Mouse (Mus musculus): Measurements from ENCODE around the gene Pld4.
"Not testable (repeated sequence)": the region's sequence is repeated elsewhere in the genome, so short reads cannot be mapped to it uniquely, and the experiment has no call there.

Pld4 gene

GRCm38 (mm10) chr12:112801864-112802846 is 41.7 kb downstream of the Pld4 start, which contains the start of gene Ahnak2:
Gene Ahnak2 (minus strand): TSS chr12:112802657.
- DNase-seq: no peak

DNA sequence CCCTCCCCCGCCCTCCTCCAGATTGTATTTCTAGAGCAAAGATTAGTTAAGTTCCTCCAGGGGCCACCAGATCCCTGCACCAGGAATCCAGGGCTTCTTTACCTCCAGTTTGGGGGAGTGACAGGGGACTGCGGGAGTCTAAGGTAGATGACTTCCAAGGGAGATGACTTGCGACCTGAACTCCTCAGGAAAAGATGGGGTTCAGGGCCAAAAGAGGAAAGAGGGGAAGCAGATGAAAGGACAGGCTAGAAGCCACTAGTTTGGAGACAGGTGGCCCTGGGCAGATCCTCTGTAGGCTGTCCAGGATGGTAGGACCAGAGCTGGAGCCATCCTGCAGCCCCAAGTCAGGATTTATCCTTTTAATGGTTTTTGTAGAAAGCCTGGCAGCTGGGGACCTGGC is 42.5 kb downstream of the Pld4 start:
- no peak for DNase-seq

DNA sequence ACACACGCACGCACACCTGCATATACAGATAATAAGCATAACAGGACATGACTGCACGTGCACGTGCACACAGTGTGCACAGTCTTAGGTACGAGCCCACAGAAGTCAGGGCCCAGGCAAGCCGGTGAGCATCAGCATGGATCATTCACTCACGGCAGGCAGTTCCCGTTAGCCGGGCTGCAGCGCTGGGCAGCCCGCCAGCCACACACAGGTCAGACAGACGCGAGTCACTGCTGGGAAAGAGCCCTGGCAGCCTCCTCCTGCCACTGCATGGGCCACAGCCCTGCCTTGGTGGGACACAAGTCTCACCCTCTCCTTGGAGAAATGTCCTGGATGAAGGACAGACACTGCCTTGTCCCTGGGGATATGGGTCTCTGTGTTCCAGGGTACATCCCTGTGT is 43.6 kb downstream of the Pld4 start:
- no peak for DNase-seq

GRCm38 (mm10) chr12:112806044-112806443 is 45.6 kb downstream of the Pld4 start:
- DNase-seq: no peak

DNA sequence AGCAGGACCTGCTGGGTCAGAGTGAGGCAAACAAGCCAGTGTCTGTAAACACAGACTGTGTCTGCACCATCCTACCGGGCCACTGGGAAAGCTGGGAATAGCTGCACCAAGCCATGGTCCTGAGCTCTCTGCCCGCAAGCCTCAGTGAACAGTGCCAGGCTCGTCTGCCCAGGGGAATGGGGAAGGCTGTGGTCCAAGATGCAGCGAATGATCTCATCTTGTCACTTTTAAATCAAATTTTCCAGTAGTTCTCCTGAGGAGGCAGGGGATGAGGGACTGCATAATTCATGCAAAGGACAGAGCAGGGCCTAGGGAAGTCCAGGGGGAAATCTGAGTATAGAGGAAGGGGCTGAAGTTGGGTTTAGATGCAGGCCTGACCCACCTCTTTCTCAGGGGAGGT is 47.3 kb downstream of the Pld4 start:
- DNase-seq: no peak

- no peak for DNase-seq
These were observed 47.7 kb downstream of the Pld4 start for GRCm38 (mm10) chr12:112808212-112808586.

- peak; percentile 96 for DNase-seq
These were observed 48.3 kb downstream of the Pld4 start, which contains the start of gene Clba1 for GRCm38 (mm10) chr12:112808587-112809364. Gene Clba1 (plus strand): TSS chr12:112808937.

DNA sequence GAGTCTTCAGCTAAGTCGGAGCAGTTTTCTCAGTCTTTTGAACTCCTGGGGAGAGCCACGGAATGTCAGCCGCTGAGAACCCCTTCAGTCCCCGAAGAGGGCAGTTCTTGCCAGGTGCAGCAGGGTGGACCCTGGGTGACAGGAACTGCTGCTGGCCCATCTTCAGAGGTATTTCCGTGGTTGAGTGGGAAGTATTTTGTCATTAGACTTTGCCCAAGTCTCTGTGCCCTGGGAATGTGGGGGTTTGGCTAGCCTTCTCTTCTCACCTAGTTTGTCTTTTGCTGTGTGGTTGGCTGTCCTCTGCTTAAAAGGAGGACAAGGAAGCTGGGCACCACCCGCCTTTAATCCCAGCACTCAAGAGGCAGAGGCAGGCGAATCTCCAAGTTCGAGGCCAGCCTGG is 49.2 kb downstream of the Pld4 start:
- DNase-seq: no peak

DNA sequence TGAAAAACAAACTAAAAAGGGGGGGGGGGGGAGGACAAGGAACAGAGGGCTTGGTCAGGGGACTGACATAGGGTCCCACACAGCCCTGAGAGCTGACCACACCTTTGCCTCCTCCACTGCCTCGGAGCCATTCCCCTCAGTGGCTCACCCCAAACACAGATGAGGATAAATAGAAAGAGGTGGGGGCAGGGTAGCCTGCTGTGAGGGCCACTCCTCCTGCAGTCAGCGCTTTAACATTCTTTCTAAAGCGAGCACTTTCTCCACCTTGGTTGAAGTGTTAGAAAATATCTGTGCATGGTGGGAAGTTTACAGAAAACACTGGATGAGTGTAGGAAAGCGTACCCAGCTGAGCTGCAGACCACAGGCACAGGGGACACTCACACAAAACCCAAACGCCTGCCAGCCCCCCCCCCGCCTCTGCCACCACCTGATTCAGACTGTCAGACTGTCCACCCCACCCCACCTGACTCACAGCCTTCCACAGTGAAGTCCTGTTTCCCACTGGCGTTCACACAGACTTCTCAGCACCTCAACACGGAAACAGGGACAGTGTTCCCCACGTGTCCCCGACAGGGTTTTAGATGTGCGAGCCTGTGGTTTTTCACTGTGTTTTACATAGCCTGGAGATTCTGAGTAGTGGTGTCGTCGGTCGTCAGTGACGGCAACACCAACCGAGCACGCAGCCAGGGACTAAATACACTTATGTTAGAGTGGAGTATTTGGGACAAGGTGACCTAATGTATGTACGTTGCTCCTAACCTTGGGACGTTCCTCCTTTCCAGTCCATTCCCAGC is 49.8 kb downstream of the Pld4 start:
- peak; percentile 50 for DNase-seq

- DNase-seq: no peak
These were observed 52.9 kb downstream of the Pld4 start for GRCm38 (mm10) chr12:112813370-112813769.

- no peak for DNase-seq
These were observed 54.4 kb downstream of the Pld4 start for GRCm38 (mm10) chr12:112814682-112815470.

- peak; percentile 76 for DNase-seq
These were observed 55.8 kb downstream of the Pld4 start for GRCm38 (mm10) chr12:112816294-112816693.

- not testable (repeated sequence) for DNase-seq
These were observed 56.4 kb downstream of the Pld4 start for GRCm38 (mm10) chr12:112816866-112817265.

Data from lung, postnatal 36 days (tissue).